Mouse (Mus musculus): Measurements from ENCODE around the gene Fdps.
"Not testable (repeated sequence)": the region's sequence is repeated elsewhere in the genome, so short reads cannot be mapped to it uniquely, and the experiment has no call there.

Gene Fdps

GRCm38 (mm10) chr3:89101459-89101811 lies 324 bp downstream of the Fdps start:
- DNase-seq: no peak

GRCm38 (mm10) chr3:89100811-89101210 lies 948 bp downstream of the Fdps start, which contains the start of gene Gm43738:
TSS of gene Gm43738 (minus strand) at chr3:89101099.
- DNase-seq: peak in 1 of 2 experiments; percentile 33

- no peak for DNase-seq
These were observed 7.7 kb downstream of the Fdps start for GRCm38 (mm10) chr3:89094021-89094420.

DNA sequence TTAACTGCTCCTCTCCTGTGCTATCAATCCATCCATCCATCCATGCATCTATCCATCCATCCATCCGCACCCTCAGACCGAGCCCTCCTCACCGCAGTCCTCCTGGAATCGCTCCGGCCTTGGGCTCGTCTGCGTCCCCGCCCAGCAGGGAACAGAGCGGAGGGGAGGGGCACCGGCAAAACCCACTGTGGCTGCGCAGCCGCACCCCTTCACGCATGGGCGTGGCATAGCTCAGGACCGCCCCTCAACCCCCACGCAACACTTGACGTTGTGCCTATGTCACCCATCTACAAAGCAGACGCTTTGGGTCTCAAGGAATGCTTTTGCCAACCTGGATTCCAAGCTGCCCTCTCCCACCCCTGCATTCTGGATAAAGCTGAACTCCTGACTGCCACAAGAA lies 8.6 kb downstream of the Fdps start, which contains the start of gene Rusc1:
Gene Rusc1 (minus strand): TSS at position 137 of the 400 bp plus-strand sequence.
- peak; percentile 91 to 92 for DNase-seq

- no peak for DNase-seq
These were observed 9.2 kb downstream of the Fdps start for GRCm38 (mm10) chr3:89092509-89093090.

GRCm38 (mm10) chr3:89091811-89092508 lies 9.8 kb downstream of the Fdps start:
- no peak for DNase-seq

GRCm38 (mm10) chr3:89090694-89091655 lies 10.8 kb downstream of the Fdps start:
- peak; percentile 86 to 88 for DNase-seq

GRCm38 (mm10) chr3:89089882-89090591 lies 11.7 kb downstream of the Fdps start:
- DNase-seq: peak; percentile 88 to 89

- DNase-seq: no peak
These were observed 12.8 kb downstream of the Fdps start for GRCm38 (mm10) chr3:89088974-89089373.

- DNase-seq: peak; percentile 78 to 86
These were observed 14.2 kb downstream of the Fdps start for GRCm38 (mm10) chr3:89087338-89088110.

DNA sequence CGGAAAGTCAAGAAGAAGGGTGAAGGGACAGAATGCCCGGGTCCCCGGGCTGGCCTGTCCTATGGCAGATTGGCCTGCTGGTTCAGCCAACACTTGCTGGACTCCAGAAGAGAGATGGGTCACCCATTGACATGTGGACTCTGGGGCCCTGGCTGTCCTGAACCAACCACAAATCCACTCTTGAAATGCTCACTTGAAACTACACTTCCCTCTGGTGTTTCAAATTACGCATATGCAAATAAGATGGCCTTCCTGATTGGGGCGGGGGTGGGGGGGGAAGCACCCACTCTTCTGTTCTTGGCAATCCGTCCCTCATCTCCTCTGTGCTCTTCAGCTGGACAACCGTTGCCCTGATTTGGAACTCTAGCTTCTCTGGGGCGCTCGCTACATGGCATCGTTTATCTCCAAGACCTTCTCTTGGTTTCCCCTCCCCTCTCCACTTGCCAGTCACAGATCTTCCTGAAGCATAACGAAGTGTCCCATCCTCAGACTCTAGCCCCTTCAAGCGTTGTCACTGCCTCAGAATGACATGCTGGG lies 17.0 kb downstream of the Fdps start:
- no peak for DNase-seq

DNA sequence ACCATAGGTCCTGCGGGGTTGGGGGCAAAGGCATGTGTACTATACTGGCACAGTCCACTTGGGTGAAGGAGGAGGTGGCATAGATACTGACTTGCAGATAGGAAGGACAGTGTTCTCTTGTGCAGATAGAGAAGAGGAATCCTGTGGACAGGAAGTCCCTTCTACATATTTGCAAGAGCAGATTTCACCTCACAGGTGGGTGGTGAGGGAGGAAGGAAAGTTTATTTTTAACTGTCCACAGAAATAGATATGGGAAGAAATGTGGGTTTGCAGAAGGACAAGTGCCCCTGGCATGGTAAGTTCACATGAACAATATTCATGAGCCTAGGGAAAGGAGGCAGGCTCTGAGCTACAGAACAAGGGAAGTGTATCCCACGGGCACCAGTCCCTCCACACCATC lies 17.6 kb downstream of the Fdps start:
- no peak for DNase-seq

DNA sequence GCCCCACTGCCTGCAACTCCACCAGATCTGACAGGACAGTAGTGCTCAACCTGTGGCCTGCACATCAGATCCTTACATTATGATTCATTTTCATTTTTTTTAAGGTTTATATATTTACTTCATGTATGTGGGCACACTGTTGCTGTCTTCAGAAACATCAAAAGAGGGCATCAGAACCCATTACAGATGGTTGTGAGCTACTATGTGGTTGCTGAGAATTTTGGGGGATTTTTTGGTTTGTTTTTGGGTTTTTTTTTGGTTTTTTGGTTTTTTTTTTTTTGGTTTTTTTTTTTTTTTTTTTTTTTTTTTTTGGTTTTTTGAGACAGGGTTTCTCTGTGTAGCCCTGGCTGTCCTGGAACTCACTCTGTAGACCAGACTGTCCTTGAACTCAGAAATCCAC lies 19.5 kb downstream of the Fdps start:
- DNase-seq: not testable (repeated sequence)

DNA sequence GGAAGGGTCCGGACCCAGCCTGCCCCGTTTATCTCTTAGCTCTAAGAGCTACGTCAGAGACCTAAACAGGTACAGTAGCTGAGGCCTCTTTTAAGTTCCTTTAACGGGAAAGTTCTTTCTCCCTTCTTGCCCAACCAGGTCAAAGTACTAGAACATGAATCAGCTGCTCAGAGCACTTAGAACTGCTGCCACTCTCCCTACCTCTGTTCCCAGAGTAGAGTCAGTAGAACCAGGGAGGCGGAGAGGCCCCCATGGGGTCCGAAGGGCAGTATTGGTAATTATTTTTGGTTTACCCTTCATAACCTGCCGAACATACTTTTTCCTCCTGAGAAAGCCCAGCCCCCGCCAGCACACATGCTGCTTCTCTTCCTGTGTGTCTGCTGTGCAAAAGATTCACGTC lies 24.4 kb downstream of the Fdps start:
- no peak for DNase-seq

DNA sequence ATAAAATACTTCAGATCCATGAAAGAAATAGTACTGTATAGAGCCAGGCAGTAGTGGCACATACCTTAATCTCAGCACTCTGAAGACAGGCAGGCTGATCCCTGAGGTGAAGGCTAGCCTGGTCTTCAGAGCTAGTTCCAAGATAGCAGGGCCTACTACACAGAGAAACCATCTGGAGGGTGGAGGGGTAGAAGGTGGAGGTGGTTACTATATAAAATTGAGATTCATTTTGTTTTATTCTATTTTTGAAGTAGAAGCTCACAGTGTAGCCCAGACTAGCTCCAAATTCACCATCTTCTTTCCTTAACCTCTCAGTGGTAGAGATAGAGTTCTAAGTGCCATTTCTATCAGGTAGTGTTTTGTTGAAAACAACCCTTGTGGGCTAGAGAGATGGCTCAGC lies 34.5 kb downstream of the Fdps start:
- no peak for DNase-seq

- no peak for DNase-seq
These were observed 40.1 kb downstream of the Fdps start for GRCm38 (mm10) chr3:89061696-89062095.

- DNase-seq: peak in 1 of 2 experiments; percentile 21
These were observed 43.0 kb downstream of the Fdps start for GRCm38 (mm10) chr3:89058783-89059182.

DNA sequence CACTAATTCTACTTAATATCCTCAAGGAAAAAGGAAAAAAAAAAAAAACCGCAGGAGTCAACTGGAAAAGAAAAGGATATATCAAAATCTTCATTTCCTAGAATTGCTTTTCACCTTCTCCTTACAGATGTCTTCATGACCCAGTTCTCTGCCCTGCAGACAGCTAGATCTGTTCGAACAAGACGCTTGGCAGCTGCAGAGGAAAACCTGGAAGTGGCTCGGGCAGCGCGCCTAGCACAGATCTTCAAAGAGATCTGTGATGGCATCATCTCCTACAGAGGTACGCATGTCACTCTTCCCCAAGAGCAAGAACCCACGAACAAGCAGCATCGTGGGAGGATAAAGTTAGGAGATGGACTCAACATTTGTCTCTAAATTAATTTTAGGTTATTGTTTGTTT lies 43.4 kb downstream of the Fdps start:
- no peak for DNase-seq
